Comparison of ENCODE assay signal across 10 mouse cellular contexts in genomic region chr2:155755746-155756145, GRCm38 (mm10). TPM values are rescaled to one million over a fixed set of nuclear protein-coding genes. Genes with fewer than 3 reads are reported as not detected.
DNase-seq lines count a peak whose midpoint lies in the region; ATAC-seq and TF ChIP-seq lines count a peak whose summit lies in the region.
"Had no signal": no experiment of that assay in that cellular context is flagged by ENCODE, and none has a peak within 500 bp of the region (broad histone marks: within the 10 kb centered on the region; RNA-seq: fewer than 3 reads in every experiment).

No protein-coding gene starts in this region.

- no peak overlapping the region for H3K4me2 ChIP-seq in kidney, embryonic 15.5 days
- H3K4me2 ChIP-seq in stomach, postnatal 0 days (replicated peaks; ENCODE audit: low read depth) = no peak overlapping the region

- H3K27me3 ChIP-seq in kidney, adult 2 months (replicated peaks; ENCODE audit: control insufficient read depth, insufficient read depth, low read length) = no peaks in the 10 kb centered on the region
- peaks cover 3% of the 10 kb centered on the region; the same call in 1 of the 2 replicates for H3K27me3 ChIP-seq in kidney, embryonic 15.5 days
- peaks cover 56% of the 10 kb centered on the region for H3K27me3 ChIP-seq in G1E (ENCODE audit: insufficient read depth, low read length)
- H3K27me3 ChIP-seq in stomach, postnatal 0 days (ENCODE audit: control insufficient read depth, insufficient read depth, low read length) = no peaks in the 10 kb centered on the region

- H3K9me3 ChIP-seq in kidney, embryonic 15.5 days (replicated peaks) = no peaks in the 10 kb centered on the region
- H3K9me3 ChIP-seq in G1E (replicated peaks) = no peaks in the 10 kb centered on the region
- no peaks in the 10 kb centered on the region for H3K9me3 ChIP-seq in stomach, postnatal 0 days (ENCODE audit: control insufficient read depth, low read length)

- TF ChIP-seq EP300 in stomach, postnatal 0 days (optimal IDR thresholded peaks at IDR 0.05) = no peak

- WGBS in kidney, adult 2 months = 3% methylated on average over 1 of the region's 1 CpGs
- 3% methylated on average over 1 of the region's 1 CpGs for WGBS in kidney, embryonic 15.5 days
- 4% methylated on average over 1 of the region's 1 CpGs for WGBS in stomach, postnatal 0 days

- H3K36me3 ChIP-seq in kidney, adult 2 months (ENCODE audit: control insufficient read depth, insufficient read depth, low read length) = no peaks in the 10 kb centered on the region
- no peaks in the 10 kb centered on the region for H3K36me3 ChIP-seq in kidney, embryonic 15.5 days
- H3K36me3 ChIP-seq in G1E (replicated peaks) = no peaks in the 10 kb centered on the region
- H3K36me3 ChIP-seq in stomach, postnatal 0 days (ENCODE audit: control insufficient read depth, insufficient read depth, low read length) = no peaks in the 10 kb centered on the region

- DNase-seq in kidney, adult 2 months = peak; percentile 63
- DNase-seq in 416B (ENCODE audit: low read depth) (peak; percentile 93), G1E (ENCODE audit: low spot score) (no peak)
- DNase-seq in kidney, postnatal 14 days = peak; percentile 57
- DNase-seq in stomach, postnatal 0 days (ENCODE audit: low spot score) = peak; percentile 72
- no peak for DNase-seq in layer of hippocampus, adult 8-10 months (ENCODE audit: low spot score in 2 of 2)

- H3K9ac ChIP-seq in kidney, embryonic 15.5 days = no peak overlapping the region
- H3K9ac ChIP-seq in stomach, postnatal 0 days (ENCODE audit: low read length) = no peak overlapping the region

- H3K27ac ChIP-seq in kidney, adult 2 months (ENCODE audit: insufficient read depth, low read depth, low read length) = no peak overlapping the region
- no peak overlapping the region for H3K27ac ChIP-seq in kidney, embryonic 15.5 days
- H3K27ac ChIP-seq in stomach, postnatal 0 days (replicated peaks) = no peak overlapping the region

- no peak for TF ChIP-seq POLR2A in kidney, adult 2 months (IDR thresholded peaks at IDR 0.05; ENCODE audit: low read depth, low read length)

- peak; percentile 68 for TF ChIP-seq CTCF in kidney, adult 2 months (conservative IDR thresholded peaks at IDR 0.05; ENCODE audit: insufficient read depth, insufficient read length, low read depth, low read length)
- 0 out of 2 replicates have a peak, but pooled peaks have one; percentile 42 for TF ChIP-seq CTCF in G1E (IDR thresholded peaks at IDR 0.05; ENCODE audit: low read depth, low read length)
- TF ChIP-seq CTCF in stomach, postnatal 0 days (IDR thresholded peaks at IDR 0.05; ENCODE audit: low read depth) = peak; percentile 82

- H3K4me3 ChIP-seq in kidney, adult 2 months (ENCODE audit: insufficient read depth, low read depth, low read length) = no peak overlapping the region
- H3K4me3 ChIP-seq in kidney, embryonic 15.5 days (replicated peaks) = no peak overlapping the region
- H3K4me3 ChIP-seq in G1E (ENCODE audit: low read depth, low read length) = no peak overlapping the region
- no peak overlapping the region for H3K4me3 ChIP-seq in stomach, postnatal 0 days (ENCODE audit: low read depth, low read length)
- H3K4me3 ChIP-seq: erythroblast, embryonic 14.5 days had no signal

- no peak for ATAC-seq in kidney, embryonic 15.5 days (replicated peaks; ENCODE audit: low FRiP score)
- ATAC-seq in G1E (ENCODE audit: extremely low read depth, insufficient number of reproducible peaks, low FRiP score, poor library complexity, severe bottlenecking) = no peak
- peak; percentile 75 for ATAC-seq in common myeloid progenitor, adult 5-6 weeks (replicated peaks; ENCODE audit: low read depth, poor library complexity, severe bottlenecking)
- peak; percentile 73 for ATAC-seq in stomach, postnatal 0 days (ENCODE audit: low FRiP score, low TSS enrichment)

- H3K4me1 ChIP-seq in kidney, adult 2 months (ENCODE audit: control insufficient read depth, insufficient read depth, low read length) = no peaks in the 10 kb centered on the region
- peaks cover 10% of the 10 kb centered on the region for H3K4me1 ChIP-seq in kidney, embryonic 15.5 days
- H3K4me1 ChIP-seq in G1E (ENCODE audit: insufficient read depth, low read depth, low read length) = peaks cover 21% of the 10 kb centered on the region
- H3K4me1 ChIP-seq in stomach, postnatal 0 days (replicated peaks; ENCODE audit: control insufficient read depth, insufficient read depth) = no peaks in the 10 kb centered on the region

RNA-seq across cellular contexts. Expression of gene Procr, which starts 4.8 kb away (rescaled TPM):
- polyA plus RNA-seq in kidney, adult 2 months (2012; rRNA removed) = 3.6 and 3.9 TPM in 2 replicates
- polyA plus RNA-seq in kidney, embryonic 15.5 days (2015; fragmentation: Nextera tagmentation; extraction: Ambion mirVana) = 11.1 and 12.3 TPM in 2 replicates
- total RNA-seq in G1E (2014; fragmentation: Nextera tagmentation) = not detected in 2 replicates
- total RNA-seq in G1E (2017) = 0.12 and 1.5 TPM in 2 replicates
- 0.07 and 0.15 TPM in 2 replicates for polyA plus RNA-seq in G1E (2012)
- 0.39 and 3.4 TPM in 2 replicates for total RNA-seq in common myeloid progenitor, adult 5-6 weeks (2017)
- polyA plus RNA-seq in stomach, postnatal 0 days (2015; fragmentation: Nextera tagmentation; extraction: Ambion mirVana) = 12.2 and 14.3 TPM in 2 replicates
- total RNA-seq in layer of hippocampus, adult 8-10 months (2022) = 1 to 10 TPM in 3 of 4 experiments, under 1 TPM in 1; 0.85 to 2.6 (median 1.3) TPM

RNA-seq across cellular contexts. Expression of gene Mmp24, which starts 19.4 kb away (rescaled TPM):
- polyA plus RNA-seq in kidney, adult 2 months (2012; rRNA removed) = 0.12 and 0.14 TPM in 2 replicates
- 0.14 and 0.16 TPM in 2 replicates for polyA plus RNA-seq in kidney, embryonic 15.5 days (2015; fragmentation: Nextera tagmentation; extraction: Ambion mirVana)
- not detected in 2 replicates for total RNA-seq in G1E (2014; fragmentation: Nextera tagmentation)
- 0.05 and 0.12 TPM in 2 replicates for total RNA-seq in G1E (2017)
- polyA plus RNA-seq in G1E (2012) = not detected in 2 replicates
- total RNA-seq in common myeloid progenitor, adult 5-6 weeks (2017) = 0.32 TPM in 1 of 2 replicates, not detected in the other
- 0.21 and 0.23 TPM in 2 replicates for polyA plus RNA-seq in stomach, postnatal 0 days (2015; fragmentation: Nextera tagmentation; extraction: Ambion mirVana)
- 10 to 100 TPM; 30.6 to 40.1 (median 35.6) TPM for total RNA-seq in layer of hippocampus, adult 8-10 months (2022)

RNA-seq across cellular contexts. Expression of gene Gm17581, which starts 20.1 kb away (rescaled TPM):
- not detected in 2 replicates for polyA plus RNA-seq in kidney, adult 2 months (2012; rRNA removed)
- not detected in 2 replicates for polyA plus RNA-seq in kidney, embryonic 15.5 days (2015; fragmentation: Nextera tagmentation; extraction: Ambion mirVana)
- not detected in 2 replicates for total RNA-seq in G1E (2014; fragmentation: Nextera tagmentation)
- not detected in 2 replicates for total RNA-seq in G1E (2017)
- polyA plus RNA-seq in G1E (2012) = not detected in 2 replicates
- total RNA-seq in common myeloid progenitor, adult 5-6 weeks (2017) = not detected in 2 replicates
- polyA plus RNA-seq in stomach, postnatal 0 days (2015; fragmentation: Nextera tagmentation; extraction: Ambion mirVana) = not detected in 2 replicates
- not detected for total RNA-seq in layer of hippocampus, adult 8-10 months (2022)
- polyA plus RNA-seq: erythroblast, embryonic 14.5 days; lung, embryonic 16.5 days had no signal

RNA-seq across cellular contexts. Expression of gene Edem2, which starts 26.5 kb away (rescaled TPM):
- polyA plus RNA-seq in kidney, adult 2 months (2012; rRNA removed) = 44.9 and 53.7 TPM in 2 replicates
- 36.1 and 39.0 TPM in 2 replicates for polyA plus RNA-seq in kidney, embryonic 15.5 days (2015; fragmentation: Nextera tagmentation; extraction: Ambion mirVana)
- total RNA-seq in G1E (2014; fragmentation: Nextera tagmentation) (36.9 and 42.3 TPM in 2 replicates), G1E (2017) (33.8 and 36.8 TPM in 2 replicates)
- 38.3 and 48.3 TPM in 2 replicates for polyA plus RNA-seq in G1E (2012)
- 27.8 and 36.5 TPM in 2 replicates for total RNA-seq in common myeloid progenitor, adult 5-6 weeks (2017)
- polyA plus RNA-seq in stomach, postnatal 0 days (2015; fragmentation: Nextera tagmentation; extraction: Ambion mirVana) = 64.9 and 65.7 TPM in 2 replicates
- 10 to 100 TPM; 23.9 to 33.5 (median 27.8) TPM for total RNA-seq in layer of hippocampus, adult 8-10 months (2022)

Comparison
In these comparisons a context has a peak if more than half of its experiments do, and no peak if none do; other contexts are left out.
1. DNase-seq: peak in kidney, adult 2 months (single experiment), 416B (single experiment), kidney, postnatal 14 days (single experiment) and stomach, postnatal 0 days (single experiment); none in G1E (single experiment) and layer of hippocampus, adult 8-10 months (0 of 2).
2. ATAC-seq: peak in common myeloid progenitor, adult 5-6 weeks (single experiment) and stomach, postnatal 0 days (single experiment); none in kidney, embryonic 15.5 days (single experiment) and G1E (single experiment).
3. Peak in every context shown above with its lines, with median percentiles within 50 percentile points of each other: CTCF ChIP-seq.